Mouse (Mus musculus): Measurements from ENCODE around the gene Slc26a11.

DNA sequence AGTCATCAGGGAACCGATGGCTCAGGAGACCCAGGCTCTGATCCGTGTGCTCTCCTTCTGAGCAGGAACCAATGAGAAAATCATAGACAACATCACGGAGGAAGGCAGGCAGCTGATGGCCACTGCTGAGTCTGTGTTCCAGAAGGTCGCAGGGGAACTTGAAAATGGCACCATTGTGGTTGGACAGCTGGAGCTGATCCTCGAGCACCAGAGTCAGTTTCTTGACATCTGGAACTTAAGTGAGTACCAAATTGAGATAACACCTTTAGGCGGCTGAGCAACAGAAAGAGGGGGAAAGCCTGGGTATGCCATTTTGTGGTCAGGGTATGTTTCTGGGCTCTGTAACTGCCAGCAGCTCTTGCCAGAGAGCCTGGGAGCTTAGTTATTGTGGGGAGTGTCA is 72.1 kb downstream of the Slc26a11 start:
- no peak for TF ChIP-seq CTCF (IDR thresholded peaks at IDR 0.05; ENCODE audit: extremely low read depth, insufficient read depth, low read length)
- no peak for TF ChIP-seq POLR2A (IDR thresholded peaks at IDR 0.05; ENCODE audit: extremely low read depth, insufficient read depth, low read length)

Measured in cortical plate, adult 2 months (tissue).